Mouse (Mus musculus) hindbrain, postnatal 0 days (tissue): Measurements from ENCODE around the gene Rab20. TPM values are rescaled to one million over a fixed set of nuclear protein-coding genes. Genes with fewer than 3 reads are reported as not detected.

ENCODE experiments used
- ATAC-seq: fragments of 200-750 bp; cut with Nextera tagmentation; 2 replicates; pipeline ENCODE4 v1.8.0; 2017; ENCODE audit warnings: mild to moderate bottlenecking, moderate TSS enrichment, moderate library complexity
- DNase-seq: peaks from one replicate; pipeline ENCODE4 v3.0.0-alpha.2; 2015; ENCODE audit warnings: low spot score
- H3K27ac ChIP-seq: fragments of 300-500 bp; sonication (generic); 2 replicates; pipeline ENCODE4 v1.5.1; 2014; ENCODE audit warnings: mild to moderate bottlenecking
- H3K27me3 ChIP-seq: fragments of 300-500 bp; sonication (generic); 2 replicates; pipeline ENCODE4 v1.6.1; 2014; ENCODE audit warnings: low read length, mixed read lengths; ENCODE audit not compliant: insufficient read depth
- H3K36me3 ChIP-seq: fragments of 300-500 bp; sonication (generic); 2 replicates; pipeline ENCODE4 v1.6.1; 2014; ENCODE audit warnings: low read length, mixed read lengths; ENCODE audit not compliant: insufficient read depth
- H3K4me1 ChIP-seq: fragments of 300-500 bp; sonication (generic); 2 replicates; pipeline ENCODE4 v1.6.1; 2014; ENCODE audit warnings: antibody characterized with exemption, low read length, mixed read lengths; ENCODE audit not compliant: insufficient read depth
- H3K4me2 ChIP-seq: fragments of 300-500 bp; sonication (generic); 2 replicates; pipeline ENCODE4 v1.6.1; 2014; ENCODE audit warnings: low read depth, mild to moderate bottlenecking, low read length, moderate library complexity, mixed read lengths
- H3K4me3 ChIP-seq: fragments of 300-500 bp; sonication (generic); 2 replicates; pipeline ENCODE4 v1.5.1; 2014; ENCODE audit warnings: low read length
- H3K9ac ChIP-seq: fragments of 300-500 bp; sonication (generic); replicated peaks from 2 replicates; pipeline ENCODE4 v1.6.1; 2014; ENCODE audit warnings: mild to moderate bottlenecking, low read length, moderate library complexity, mixed read lengths
- H3K9me3 ChIP-seq: fragments of 300-500 bp; sonication (generic); 2 replicates; pipeline ENCODE4 v1.6.1; 2016; ENCODE audit warnings: low read length, mixed read lengths
- CTCF ChIP-seq: IDR thresholded peaks from 2 replicates; pipeline ENCODE4 v1.5.1; 2016; ENCODE audit warnings: antibody characterized with exemption, control low read depth, low read depth
- WGBS: fragments of 180-500 bp; shearing (Covaris S2); extraction: QIAGEN DNeasy Blood & Tissue Kit; methylation state at CpG from one replicate; pipeline ENCODE4 v1.1.7; 2014; 5-methylcytosine and 5-hydroxymethylcytosine counted together
- polyA plus RNA-seq: library from polyadenylated mRNA; unstranded; fragments of >200 nt; fragmentation: Nextera tagmentation; extraction: Ambion mirVana; gene quantifications from 2 replicates; pipeline ENCODE4 v1.2.1, GENCODE M21; 2015
- total RNA-seq: library from RNA; depleted of rRNA; stranded (reverse); fragments of >200 nt; gene quantifications from 2 replicates; pipeline ENCODE4 v1.2.3, GENCODE M21; 2014

Rab20 gene
- total and polyA plus RNA-seq, 2 experiments from 2014 or later, result 2.2 to 4.7 TPM

GRCm38 (mm10) chr8:11482537-11482936 is 4.0 kb upstream of the Rab20 start:
- H3K9ac ChIP-seq, result no peak overlapping the region
- WGBS, result 63% methylated on average over 3 of the region's 3 CpGs
- H3K36me3 ChIP-seq, result no peaks in the 10 kb centered on the region
- no peak overlapping the region for H3K4me2 ChIP-seq
- no peak for TF ChIP-seq CTCF
- H3K27ac ChIP-seq, result no peak overlapping the region
- H3K27me3 ChIP-seq, result peaks cover 25% of the 10 kb centered on the region
- no peak for DNase-seq
- ATAC-seq, result no peak
- no peaks in the 10 kb centered on the region for H3K9me3 ChIP-seq
- H3K4me1 ChIP-seq, result peaks cover 9% of the 10 kb centered on the region
- H3K4me3 ChIP-seq, result no peak overlapping the region

DNA sequence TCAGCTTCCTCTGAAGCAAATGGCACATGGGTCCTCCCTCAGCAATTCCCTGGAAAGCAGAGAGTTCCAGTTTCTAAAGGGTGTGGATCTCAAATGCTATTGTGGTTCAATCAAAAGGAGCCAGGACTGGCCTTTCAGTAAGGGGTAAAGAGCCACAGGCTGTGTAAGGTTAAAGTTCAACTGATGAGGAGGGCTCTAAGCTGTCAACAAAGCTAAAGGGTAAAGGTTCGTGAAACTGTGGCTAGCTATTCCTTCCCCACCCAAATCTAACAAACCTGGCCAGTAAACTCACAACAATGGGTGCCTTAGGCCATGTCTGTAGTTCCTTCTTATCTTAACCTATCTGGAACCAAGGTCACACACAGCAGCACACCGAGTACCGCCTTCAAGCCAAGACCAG is 3.4 kb upstream of the Rab20 start:
- Histone ChIP-seq H3K4me2 (no peak overlapping the region), H3K27ac (no peak overlapping the region), H3K9me3 (no peaks in the 10 kb centered on the region), H3K4me1 (peaks cover 9% of the 10 kb centered on the region), H3K36me3 (no peaks in the 10 kb centered on the region), H3K4me3 (no peak overlapping the region), H3K27me3 (peaks cover 27% of the 10 kb centered on the region), H3K9ac (no peak overlapping the region)
- no peak for TF ChIP-seq CTCF
- ATAC-seq, result no peak
- no peak for DNase-seq
- 58% methylated on average over 3 of the region's 3 CpGs for WGBS

- no peaks in the 10 kb centered on the region for H3K36me3 ChIP-seq
- peaks cover 41% of the 10 kb centered on the region for H3K27me3 ChIP-seq
- H3K9me3 ChIP-seq, result no peaks in the 10 kb centered on the region
- H3K9ac ChIP-seq, result no peak overlapping the region
- no peak overlapping the region for H3K4me3 ChIP-seq
- H3K27ac ChIP-seq, result no peak overlapping the region
- TF ChIP-seq CTCF, result no peak
- no peak overlapping the region for H3K4me2 ChIP-seq
- ATAC-seq, result no peak
- peaks cover 9% of the 10 kb centered on the region for H3K4me1 ChIP-seq
- DNase-seq, result no peak
- 19% methylated on average over 14 of the region's 14 CpGs for WGBS
These were observed 1.1 kb upstream of the Rab20 start for GRCm38 (mm10) chr8:11479591-11479990.

- Histone ChIP-seq H3K36me3 (no peaks in the 10 kb centered on the region), H3K4me2 (peak overlapping the region; percentile 98), H3K9me3 (no peaks in the 10 kb centered on the region), H3K4me1 (peaks cover 9% of the 10 kb centered on the region), H3K27me3 (peaks cover 46% of the 10 kb centered on the region), H3K4me3 (peak overlapping the region; percentile 47), H3K27ac (no peak overlapping the region), H3K9ac (no peak overlapping the region)
- DNase-seq (no peak), ATAC-seq (peak; percentile 24; the same call in 1 of the 2 replicates)
- TF ChIP-seq CTCF, result no peak
- 4% methylated on average over 23 of the region's 23 CpGs for WGBS
These were observed 457 bp upstream of the Rab20 start for GRCm38 (mm10) chr8:11478807-11479527.

DNA sequence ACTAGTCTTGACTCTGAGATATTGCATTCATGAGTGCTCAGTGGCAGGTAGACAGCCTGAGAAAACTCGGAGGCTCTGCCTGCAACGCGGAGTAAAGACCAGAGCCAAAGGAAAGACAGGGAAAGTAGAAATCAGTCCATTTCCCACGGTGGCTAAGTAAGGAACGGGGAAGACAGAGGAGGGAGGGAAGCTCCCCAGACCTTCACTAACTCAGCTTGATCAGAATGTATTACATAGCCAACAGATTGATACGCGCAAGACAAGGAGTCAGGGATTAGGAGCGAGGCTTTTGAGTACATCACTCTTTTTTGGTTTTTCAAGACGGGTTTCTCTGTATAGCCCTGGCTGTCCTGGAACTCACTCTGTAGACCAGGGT is 1.3 kb downstream of the Rab20 start:
- Histone ChIP-seq H3K27me3 (peaks cover 46% of the 10 kb centered on the region), H3K4me1 (peaks cover 9% of the 10 kb centered on the region), H3K4me3 (no peak overlapping the region; the same call in 1 of the 2 replicates), H3K4me2 (peak overlapping the region; percentile 98; the same call in 1 of the 2 replicates), H3K27ac (no peak overlapping the region), H3K9ac (no peak overlapping the region), H3K36me3 (no peaks in the 10 kb centered on the region), H3K9me3 (no peaks in the 10 kb centered on the region)
- no peak for ATAC-seq
- no peak for TF ChIP-seq CTCF
- DNase-seq, result no peak
- 7% methylated on average over 9 of the region's 9 CpGs for WGBS

GRCm38 (mm10) chr8:11476338-11477177 is 2.0 kb downstream of the Rab20 start:
- peaks cover 46% of the 10 kb centered on the region for H3K27me3 ChIP-seq
- no peak overlapping the region for H3K9ac ChIP-seq
- WGBS, result 10% methylated on average over 24 of the region's 24 CpGs
- peak overlapping the region; percentile 98 for H3K4me2 ChIP-seq
- no peak overlapping the region for H3K4me3 ChIP-seq
- DNase-seq, result peak; percentile 22
- peak; percentile 36; the same call in 1 of the 2 replicates for ATAC-seq
- peaks cover 9% of the 10 kb centered on the region for H3K4me1 ChIP-seq
- no peak for TF ChIP-seq CTCF
- no peaks in the 10 kb centered on the region for H3K36me3 ChIP-seq
- no peak overlapping the region for H3K27ac ChIP-seq
- H3K9me3 ChIP-seq, result no peaks in the 10 kb centered on the region

- no peak for ATAC-seq
- H3K9me3 ChIP-seq, result no peaks in the 10 kb centered on the region
- H3K36me3 ChIP-seq, result no peaks in the 10 kb centered on the region
- no peak for DNase-seq
- no peak overlapping the region for H3K9ac ChIP-seq
- no peak overlapping the region for H3K4me2 ChIP-seq
- TF ChIP-seq CTCF, result no peak
- WGBS, result 16% methylated on average over 2 of the region's 2 CpGs
- no peak overlapping the region for H3K4me3 ChIP-seq
- no peak overlapping the region for H3K27ac ChIP-seq
- H3K4me1 ChIP-seq, result peaks cover 9% of the 10 kb centered on the region
- H3K27me3 ChIP-seq, result peaks cover 43% of the 10 kb centered on the region
These were observed 2.6 kb downstream of the Rab20 start for GRCm38 (mm10) chr8:11475876-11476275.
